Mouse (Mus musculus) retina, postnatal 1 day (tissue): Measurements from ENCODE around the gene Ppp3ca.

ENCODE experiments used
- DNase-seq: peaks from one replicate; pipeline ENCODE4 v3.0.0-alpha.2; 2012

Ppp3ca gene

GRCm38 (mm10) chr3:136941602-136941926 lies 271.6 kb downstream of the Ppp3ca start:
- no peak for DNase-seq

- DNase-seq = peak; percentile 43
These were observed 275.6 kb downstream of the Ppp3ca start for GRCm38 (mm10) chr3:136945550-136945949.

- DNase-seq = no peak
These were observed 276.7 kb downstream of the Ppp3ca start for GRCm38 (mm10) chr3:136946662-136947061.

- DNase-seq = no peak
These were observed 278.2 kb downstream of the Ppp3ca start for GRCm38 (mm10) chr3:136948142-136948541.

GRCm38 (mm10) chr3:136951792-136952191 lies 281.9 kb downstream of the Ppp3ca start:
- no peak for DNase-seq

- DNase-seq = no peak
These were observed 282.9 kb downstream of the Ppp3ca start for GRCm38 (mm10) chr3:136952822-136953221.

GRCm38 (mm10) chr3:136955043-136955442 lies 285.1 kb downstream of the Ppp3ca start:
- no peak for DNase-seq

- no peak for DNase-seq
These were observed 290.4 kb downstream of the Ppp3ca start for GRCm38 (mm10) chr3:136960314-136960713.

- DNase-seq = no peak
These were observed 296.9 kb downstream of the Ppp3ca start for GRCm38 (mm10) chr3:136966786-136967185.

GRCm38 (mm10) chr3:136967510-136967909 lies 297.6 kb downstream of the Ppp3ca start:
- DNase-seq = no peak

GRCm38 (mm10) chr3:136969796-136970195 lies 299.9 kb downstream of the Ppp3ca start:
- DNase-seq = no peak

GRCm38 (mm10) chr3:136977859-136978258 lies 307.9 kb downstream of the Ppp3ca start:
- DNase-seq = no peak

GRCm38 (mm10) chr3:136980915-136981588 lies 311.1 kb downstream of the Ppp3ca start:
- DNase-seq = no peak

GRCm38 (mm10) chr3:136981589-136981924 lies 311.6 kb downstream of the Ppp3ca start:
- DNase-seq = no peak

GRCm38 (mm10) chr3:136982021-136982420 lies 312.1 kb downstream of the Ppp3ca start:
- no peak for DNase-seq

GRCm38 (mm10) chr3:136986096-136986881 lies 316.4 kb downstream of the Ppp3ca start:
- DNase-seq = peak; percentile 95
